Mouse (Mus musculus) liver, adult 2 months (tissue): Measurements from ENCODE around the gene Cdc42ep3.

Experiments
- CTCF ChIP-seq: fragments of 200-500 bp; IDR thresholded peaks from 2 replicates; pipeline ENCODE4 v1.5.1; 2011; ENCODE audit warnings: low read depth, low read length, control low read depth
- POLR2A ChIP-seq: fragments of 200-500 bp; IDR thresholded peaks from 2 replicates; pipeline ENCODE4 v1.6.1; 2011; ENCODE audit warnings: low read length, control low read depth; ENCODE audit not compliant: insufficient read depth; ENCODE audit errors: extremely low read depth

- no peak for TF ChIP-seq CTCF
- TF ChIP-seq POLR2A = no peak
Observed at GRCm38 (mm10) chr17:79387465-79388066, 32.7 kb upstream of the Cdc42ep3 start.
